Comparison of ENCODE assay signal across 21 mouse cellular contexts in genomic region chr3:127320311-127320710, GRCm38 (mm10).
DNase-seq lines count a peak whose midpoint lies in the region; ATAC-seq lines count a peak whose summit lies in the region.
"Had no signal": no experiment of that assay in that cellular context is flagged by ENCODE, and none has a peak within 500 bp of the region (broad histone marks: within the 10 kb centered on the region; RNA-seq: fewer than 3 reads in every experiment).

No protein-coding gene starts in this region.

- DNase-seq in frontal cortex, postnatal 36 days (ENCODE audit: low spot score in 2 of 2) = no peak
- DNase-seq in NIH3T3 (ENCODE audit: low read depth) = peak; percentile 61
- DNase-seq in fibroblast of lung, adult 2 months (ENCODE audit: low read depth) = peak; percentile 6
- DNase-seq in kidney, postnatal 4 days = no peak
- DNase-seq in cerebellum, adult 8-10 months = no peak
- no peak for DNase-seq in gastrocnemius, postnatal 14 days
- DNase-seq: adrenal gland, postnatal 10 days; cerebellum, adult 11-12 months; cerebellum, adult 9-10 months; cerebellum, postnatal 14 days; gastrocnemius, postnatal 10 days; heart, adult 18-20 months; heart, postnatal 14 days; heart, postnatal 4 days; kidney, adult 11 months; kidney, adult 8-10 months had no signal

- 0 out of 2 replicates have a peak, but pooled peaks have one; percentile 7 for ATAC-seq in frontal cortex, adult (ENCODE audit: low TSS enrichment)
- ATAC-seq: activated CD4-positive, CD25-positive, alpha-beta regulatory T cell, adult 4 months; forebrain, embryonic 15.5 days; hindbrain, embryonic 16.5 days; intestine, embryonic 15.5 days had no signal

- intact Hi-C loops in gastrocnemius, postnatal 14 days (cut with DNase I; ENCODE audit: low total_unique reads) = loop anchor here (5.0 kb wide), 2 partner anchors 127 to 232 kb away; partner anchors contain the start of genes Larp7 and Zgrf1

Comparison
In these comparisons a context has a peak if more than half of its experiments do, and no peak if none do; other contexts are left out.
1. DNase-seq: peak in NIH3T3 (single experiment) and fibroblast of lung, adult 2 months (single experiment); none in frontal cortex, postnatal 36 days (0 of 2), kidney, postnatal 4 days (0 of 2), cerebellum, adult 8-10 months (single experiment) and gastrocnemius, postnatal 14 days (single experiment).